Mouse (Mus musculus) erythroblast, embryonic 14.5 days (primary cell): ENCODE data around the gene Gjd3.

Experiments used
- GATA1 ChIP-seq: IDR thresholded peaks from 2 replicates; pipeline ENCODE4 v1.6.1; 2012; ENCODE audit warnings: low read length, inconsistent platforms, mixed read lengths
- TAL1 ChIP-seq: IDR thresholded peaks from 3 replicates; pipeline ENCODE4 v1.6.1; 2012; ENCODE audit warnings: low read length, inconsistent platforms, mixed read lengths

DNA sequence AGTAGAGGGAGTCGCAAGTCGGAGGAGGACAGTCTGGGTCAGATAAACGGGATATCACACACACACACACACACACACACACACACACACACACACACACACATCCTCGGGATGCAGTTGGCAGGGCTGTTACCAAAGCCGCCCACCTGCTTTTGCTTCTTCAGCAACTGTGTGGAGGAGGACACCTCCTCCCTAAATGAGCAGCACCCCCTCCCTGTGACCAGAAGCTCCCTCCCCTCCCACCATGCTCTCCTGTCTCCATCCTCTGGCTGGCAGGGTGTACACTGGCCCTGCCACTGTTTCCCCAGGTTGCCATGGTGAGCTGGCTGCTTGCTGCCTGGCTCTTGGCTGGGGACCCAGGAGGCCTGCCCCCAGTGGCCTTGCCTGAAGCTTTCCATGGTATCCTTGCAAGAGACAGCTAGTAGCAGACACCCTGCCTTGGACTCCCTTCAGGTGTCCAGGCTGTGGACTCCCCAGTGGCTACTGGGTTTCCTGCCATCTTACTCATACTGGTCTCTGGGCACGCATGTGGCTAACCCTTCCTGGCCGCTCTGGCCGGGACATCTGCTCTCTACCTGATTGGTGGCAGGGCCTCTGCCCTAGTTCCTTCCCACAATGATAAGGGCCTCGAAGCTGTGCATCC is 16.2 kb downstream of the Gjd3 start:
- TF ChIP-seq TAL1 (no peak), GATA1 (no peak)
